Mouse (Mus musculus): ENCODE results near the gene Ebf1. TPM values are rescaled to one million over a fixed set of nuclear protein-coding genes. Genes with fewer than 3 reads are reported as not detected.

The Ebf1 gene
- polyA plus RNA-seq, 1 experiment from 2014 or later: 5.0 TPM

DNA sequence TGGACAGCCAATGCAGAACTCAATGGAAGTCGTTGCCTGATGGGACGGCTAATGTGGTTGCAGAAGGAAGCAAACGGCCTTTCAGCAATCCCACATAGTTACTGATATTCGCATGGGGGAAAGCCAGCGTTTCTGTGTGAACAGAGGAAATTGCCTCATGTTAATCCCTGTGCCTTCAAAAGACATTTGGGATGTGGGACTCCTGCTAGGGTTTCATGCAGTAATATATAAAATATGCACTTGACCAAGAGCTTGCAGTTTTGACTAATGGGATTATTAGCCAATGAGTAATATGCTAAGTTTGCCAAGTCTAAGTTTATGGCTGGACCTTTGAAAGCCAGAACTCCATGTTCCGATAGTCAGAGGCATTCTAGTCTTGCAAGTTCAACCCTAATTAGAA lies 331.4 kb downstream of the Ebf1 start:
- Histone ChIP-seq H3K27me3 (ENCODE audit: insufficient read depth, low read length) (no peaks in the 10 kb centered on the region), H3K9ac (replicated peaks) (no peak overlapping the region), H3K4me2 (ENCODE audit: low read depth, low read length) (no peak overlapping the region), H3K4me1 (ENCODE audit: insufficient read depth) (no peaks in the 10 kb centered on the region), H3K36me3 (replicated peaks; ENCODE audit: insufficient read depth, low read length) (no peaks in the 10 kb centered on the region), H3K4me3 (ENCODE audit: low read depth, low read length) (no peak overlapping the region), H3K27ac (ENCODE audit: low read depth) (no peak overlapping the region), H3K9me3 (ENCODE audit: low read length) (no peaks in the 10 kb centered on the region)
- TF ChIP-seq EP300 (IDR thresholded peaks at IDR 0.05; ENCODE audit: low read depth) (no peak), CTCF (IDR thresholded peaks at IDR 0.05; ENCODE audit: low read depth) (no peak)
- WGBS (ENCODE audit: insufficient replicate concordance): 67% methylated on average over 6 of the region's 6 CpGs
- DNase-seq (no peak), ATAC-seq (no peak)

DNA sequence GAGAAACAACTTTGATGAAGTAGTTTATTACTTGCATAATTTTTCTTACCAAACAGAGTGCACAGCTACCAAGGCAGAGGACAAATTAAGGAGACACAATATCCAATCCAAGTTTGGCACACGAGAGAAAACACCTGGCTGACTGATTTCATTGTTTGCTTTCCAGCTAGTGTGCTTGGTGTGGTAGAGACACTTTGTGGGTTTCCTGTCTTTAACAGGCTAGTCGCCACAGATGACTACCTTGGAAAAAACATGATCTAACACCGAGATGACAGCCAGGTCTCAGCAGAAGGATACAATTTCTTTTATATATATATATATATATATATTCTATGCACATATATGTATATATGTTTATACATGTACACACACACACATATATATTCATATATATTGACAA lies 332.0 kb downstream of the Ebf1 start:
- H3K9me3 ChIP-seq (ENCODE audit: low read length): no peaks in the 10 kb centered on the region
- ATAC-seq: no peak
- H3K27me3 ChIP-seq (ENCODE audit: insufficient read depth, low read length): no peaks in the 10 kb centered on the region
- no peak for TF ChIP-seq EP300 (IDR thresholded peaks at IDR 0.05; ENCODE audit: low read depth)
- TF ChIP-seq CTCF (IDR thresholded peaks at IDR 0.05; ENCODE audit: low read depth): no peak
- 31% methylated on average over 3 of the region's 3 CpGs for WGBS (ENCODE audit: insufficient replicate concordance)
- no peaks in the 10 kb centered on the region for H3K4me1 ChIP-seq (ENCODE audit: insufficient read depth)
- no peak overlapping the region for H3K9ac ChIP-seq (replicated peaks)
- no peaks in the 10 kb centered on the region for H3K36me3 ChIP-seq (replicated peaks; ENCODE audit: insufficient read depth, low read length)
- DNase-seq: no peak
- no peak overlapping the region for H3K27ac ChIP-seq (ENCODE audit: low read depth)
- H3K4me2 ChIP-seq (ENCODE audit: low read depth, low read length): no peak overlapping the region
- no peak overlapping the region for H3K4me3 ChIP-seq (ENCODE audit: low read depth, low read length)

DNA sequence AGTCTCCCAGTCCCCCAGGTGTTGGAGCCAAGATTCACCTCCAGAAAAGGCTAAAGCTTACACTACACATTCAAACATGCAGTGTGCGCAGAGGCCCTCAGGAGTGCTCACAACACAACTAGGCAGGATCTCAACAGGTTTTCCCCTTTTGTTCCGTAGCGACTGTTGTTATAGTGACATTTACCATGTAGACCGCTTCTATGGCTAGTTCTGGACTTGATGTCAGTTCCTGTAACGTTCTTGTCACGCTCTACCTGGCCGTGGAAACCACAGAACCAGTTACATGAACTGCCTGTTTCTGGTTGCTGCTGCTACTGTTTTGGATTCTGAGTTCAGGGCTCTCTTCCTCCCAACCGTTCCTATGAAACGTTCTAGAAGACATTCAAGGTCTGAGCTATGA lies 333.2 kb downstream of the Ebf1 start:
- H3K4me1 ChIP-seq (ENCODE audit: insufficient read depth): no peaks in the 10 kb centered on the region
- TF ChIP-seq CTCF (IDR thresholded peaks at IDR 0.05; ENCODE audit: low read depth) (no peak), EP300 (IDR thresholded peaks at IDR 0.05; ENCODE audit: low read depth) (peak; percentile 38; the same call in 1 of the 2 replicates)
- ATAC-seq: no peak
- no peaks in the 10 kb centered on the region for H3K9me3 ChIP-seq (ENCODE audit: low read length)
- H3K4me3 ChIP-seq (ENCODE audit: low read depth, low read length): no peak overlapping the region
- DNase-seq: no peak
- H3K27me3 ChIP-seq (ENCODE audit: insufficient read depth, low read length): no peaks in the 10 kb centered on the region
- H3K36me3 ChIP-seq (replicated peaks; ENCODE audit: insufficient read depth, low read length): no peaks in the 10 kb centered on the region
- H3K4me2 ChIP-seq (ENCODE audit: low read depth, low read length): no peak overlapping the region
- WGBS (ENCODE audit: insufficient replicate concordance): 69% methylated on average over 9 of the region's 9 CpGs
- 0 out of 2 replicates have a peak overlapping the region, but pooled peaks have one; percentile 29 for H3K27ac ChIP-seq (ENCODE audit: low read depth)
- H3K9ac ChIP-seq (replicated peaks): no peak overlapping the region

DNA sequence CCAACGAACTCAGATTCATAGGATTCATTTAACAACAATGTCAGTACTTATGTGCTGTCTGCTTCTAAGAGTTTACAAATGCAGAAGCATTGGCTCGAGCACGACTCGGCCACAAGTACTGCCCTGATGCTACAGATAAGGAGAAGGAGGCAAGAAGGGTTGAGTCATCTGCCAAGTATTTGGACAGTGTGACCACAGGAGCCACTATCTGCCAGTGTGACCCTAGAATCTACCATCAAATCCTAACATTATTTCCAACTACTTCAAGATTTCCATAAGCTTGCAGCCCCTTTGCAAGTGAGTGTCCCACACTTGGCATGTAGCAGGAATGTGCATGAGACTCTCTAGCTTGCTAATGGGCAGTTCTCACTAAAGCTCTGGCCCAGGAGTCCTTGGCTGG lies 334.4 kb downstream of the Ebf1 start:
- H3K9me3 ChIP-seq (ENCODE audit: low read length): no peaks in the 10 kb centered on the region
- no peaks in the 10 kb centered on the region for H3K27me3 ChIP-seq (ENCODE audit: insufficient read depth, low read length)
- no peak for DNase-seq
- no peak overlapping the region for H3K27ac ChIP-seq (ENCODE audit: low read depth)
- no peaks in the 10 kb centered on the region for H3K36me3 ChIP-seq (replicated peaks; ENCODE audit: insufficient read depth, low read length)
- ATAC-seq: no peak
- H3K9ac ChIP-seq (replicated peaks): no peak overlapping the region
- H3K4me2 ChIP-seq (ENCODE audit: low read depth, low read length): no peak overlapping the region
- WGBS (ENCODE audit: insufficient replicate concordance): 56% methylated on average over 4 of the region's 4 CpGs
- H3K4me1 ChIP-seq (ENCODE audit: insufficient read depth): no peaks in the 10 kb centered on the region
- H3K4me3 ChIP-seq (ENCODE audit: low read depth, low read length): no peak overlapping the region
- no peak for TF ChIP-seq EP300 (IDR thresholded peaks at IDR 0.05; ENCODE audit: low read depth)
- no peak for TF ChIP-seq CTCF (IDR thresholded peaks at IDR 0.05; ENCODE audit: low read depth)

DNA sequence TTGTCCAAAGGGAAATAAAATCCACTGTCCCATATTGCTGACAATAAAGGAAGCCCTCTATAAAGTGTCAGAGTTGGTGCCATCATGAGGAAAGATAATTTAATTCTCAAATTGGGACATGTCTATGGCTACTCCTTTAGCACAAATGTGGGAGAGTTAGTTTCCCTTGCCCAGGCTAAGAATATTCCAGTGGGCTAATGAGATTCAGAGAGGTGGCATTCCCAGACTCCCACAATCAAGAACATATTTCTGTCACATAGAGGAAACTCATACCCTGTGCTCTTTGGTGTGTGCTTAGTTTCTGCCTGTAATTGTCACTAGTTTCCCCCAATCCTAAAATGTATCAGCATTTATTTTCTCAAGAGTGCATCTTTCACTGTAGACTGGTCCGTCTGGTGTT lies 336.2 kb downstream of the Ebf1 start:
- Histone ChIP-seq H3K4me1 (ENCODE audit: insufficient read depth) (no peaks in the 10 kb centered on the region), H3K36me3 (replicated peaks; ENCODE audit: insufficient read depth, low read length) (no peaks in the 10 kb centered on the region), H3K27ac (ENCODE audit: low read depth) (no peak overlapping the region), H3K9me3 (ENCODE audit: low read length) (no peaks in the 10 kb centered on the region), H3K4me2 (ENCODE audit: low read depth, low read length) (no peak overlapping the region), H3K27me3 (ENCODE audit: insufficient read depth, low read length) (no peaks in the 10 kb centered on the region), H3K4me3 (ENCODE audit: low read depth, low read length) (no peak overlapping the region), H3K9ac (replicated peaks) (no peak overlapping the region)
- DNase-seq (no peak), ATAC-seq (no peak)
- WGBS (ENCODE audit: insufficient replicate concordance): 76% methylated on average over 1 of the region's 1 CpGs
- TF ChIP-seq EP300 (IDR thresholded peaks at IDR 0.05; ENCODE audit: low read depth) (no peak), CTCF (IDR thresholded peaks at IDR 0.05; ENCODE audit: low read depth) (no peak)

DNA sequence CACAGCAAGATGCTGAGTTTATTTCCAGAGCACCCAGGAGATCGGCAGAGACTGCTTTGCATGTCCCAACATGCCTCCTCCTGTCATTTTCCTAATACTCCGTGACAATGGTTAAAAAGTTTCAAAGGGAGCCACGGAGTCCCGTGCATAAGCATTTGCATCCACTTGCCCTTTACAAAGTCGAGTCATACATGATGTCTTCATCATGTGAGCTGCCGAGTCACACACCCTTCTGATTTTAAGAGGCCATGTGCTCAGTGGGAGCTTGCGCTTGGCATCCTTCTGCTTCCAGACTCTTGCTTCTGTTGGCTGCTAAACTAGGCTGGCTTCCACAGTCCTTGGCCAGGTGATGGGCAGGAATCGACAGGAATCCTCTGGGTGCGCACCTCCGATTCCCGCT lies 336.7 kb downstream of the Ebf1 start:
- H3K4me2 ChIP-seq (ENCODE audit: low read depth, low read length): no peak overlapping the region
- TF ChIP-seq CTCF (IDR thresholded peaks at IDR 0.05; ENCODE audit: low read depth) (no peak), EP300 (IDR thresholded peaks at IDR 0.05; ENCODE audit: low read depth) (no peak)
- H3K27ac ChIP-seq (ENCODE audit: low read depth): no peak overlapping the region
- H3K9ac ChIP-seq (replicated peaks): no peak overlapping the region
- 78% methylated on average over 11 of the region's 11 CpGs for WGBS (ENCODE audit: insufficient replicate concordance)
- ATAC-seq: no peak
- H3K4me3 ChIP-seq (ENCODE audit: low read depth, low read length): no peak overlapping the region
- no peaks in the 10 kb centered on the region for H3K36me3 ChIP-seq (replicated peaks; ENCODE audit: insufficient read depth, low read length)
- no peaks in the 10 kb centered on the region for H3K27me3 ChIP-seq (ENCODE audit: insufficient read depth, low read length)
- no peaks in the 10 kb centered on the region for H3K9me3 ChIP-seq (ENCODE audit: low read length)
- DNase-seq: no peak
- H3K4me1 ChIP-seq (ENCODE audit: insufficient read depth): no peaks in the 10 kb centered on the region

DNA sequence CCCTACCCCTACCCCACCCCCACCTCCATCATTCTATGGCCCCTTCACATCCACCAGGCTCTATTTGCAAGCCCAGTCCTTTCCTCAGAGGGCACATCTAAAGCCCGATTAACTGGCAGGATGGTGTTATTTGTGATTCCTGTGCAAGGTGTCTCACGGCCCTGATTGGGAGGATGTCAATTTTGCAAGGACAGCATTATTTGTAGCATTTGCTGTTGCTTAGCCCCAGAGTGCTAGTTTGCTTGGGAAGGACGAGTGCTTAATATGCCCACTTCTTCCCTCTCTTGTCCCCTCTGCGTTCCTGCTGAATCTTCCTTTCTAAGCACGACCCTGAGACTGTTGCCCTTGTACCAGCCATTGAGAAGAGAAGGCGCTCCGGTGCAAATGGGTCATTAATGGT lies 337.2 kb downstream of the Ebf1 start:
- no peak for ATAC-seq
- H3K9ac ChIP-seq (replicated peaks): no peak overlapping the region
- H3K36me3 ChIP-seq (replicated peaks; ENCODE audit: insufficient read depth, low read length): no peaks in the 10 kb centered on the region
- no peak overlapping the region for H3K27ac ChIP-seq (ENCODE audit: low read depth)
- no peak overlapping the region for H3K4me2 ChIP-seq (ENCODE audit: low read depth, low read length)
- H3K4me1 ChIP-seq (ENCODE audit: insufficient read depth): no peaks in the 10 kb centered on the region
- 70% methylated on average over 7 of the region's 7 CpGs for WGBS (ENCODE audit: insufficient replicate concordance)
- H3K9me3 ChIP-seq (ENCODE audit: low read length): no peaks in the 10 kb centered on the region
- H3K27me3 ChIP-seq (ENCODE audit: insufficient read depth, low read length): no peaks in the 10 kb centered on the region
- no peak for DNase-seq
- H3K4me3 ChIP-seq (ENCODE audit: low read depth, low read length): no peak overlapping the region
- no peak for TF ChIP-seq CTCF (IDR thresholded peaks at IDR 0.05; ENCODE audit: low read depth)
- no peak for TF ChIP-seq EP300 (IDR thresholded peaks at IDR 0.05; ENCODE audit: low read depth)
